Mouse (Mus musculus) retina, adult 2 months (tissue): ENCODE results near the gene Fnbp1l.

ENCODE experiments used
- DNase-seq: peaks from one replicate; pipeline ENCODE4 v3.0.0-alpha.2; 2012; ENCODE audit warnings: low read depth, low spot score

Gene Fnbp1l

GRCm38 (mm10) chr3:122606105-122606801 lies 13.3 kb downstream of the Fnbp1l start:
- no peak for DNase-seq

GRCm38 (mm10) chr3:122603229-122603628 lies 16.3 kb downstream of the Fnbp1l start:
- DNase-seq, result no peak

GRCm38 (mm10) chr3:122602370-122602769 lies 17.1 kb downstream of the Fnbp1l start:
- DNase-seq, result no peak

- no peak for DNase-seq
These were observed 20.2 kb downstream of the Fnbp1l start for GRCm38 (mm10) chr3:122599291-122599690.

- DNase-seq, result no peak
These were observed 28.7 kb downstream of the Fnbp1l start for GRCm38 (mm10) chr3:122590804-122591203.

- no peak for DNase-seq
These were observed 29.2 kb downstream of the Fnbp1l start for GRCm38 (mm10) chr3:122590346-122590745.

GRCm38 (mm10) chr3:122586918-122587641 lies 32.4 kb downstream of the Fnbp1l start:
- no peak for DNase-seq

- DNase-seq, result no peak
These were observed 42.2 kb downstream of the Fnbp1l start for GRCm38 (mm10) chr3:122577360-122577759.

GRCm38 (mm10) chr3:122574921-122575320 lies 44.6 kb downstream of the Fnbp1l start:
- DNase-seq, result no peak

GRCm38 (mm10) chr3:122573426-122574286 lies 45.9 kb downstream of the Fnbp1l start:
- no peak for DNase-seq

GRCm38 (mm10) chr3:122566549-122566948 lies 53.0 kb downstream of the Fnbp1l start:
- no peak for DNase-seq

GRCm38 (mm10) chr3:122566112-122566511 lies 53.4 kb downstream of the Fnbp1l start:
- no peak for DNase-seq

GRCm38 (mm10) chr3:122565285-122565684 lies 54.2 kb downstream of the Fnbp1l start:
- DNase-seq, result no peak

- DNase-seq, result no peak
These were observed 61.7 kb downstream of the Fnbp1l start for GRCm38 (mm10) chr3:122557766-122558165.

- no peak for DNase-seq
These were observed 68.3 kb downstream of the Fnbp1l start for GRCm38 (mm10) chr3:122551174-122551573.

GRCm38 (mm10) chr3:122547469-122547868 lies 72.0 kb downstream of the Fnbp1l start:
- no peak for DNase-seq

- no peak for DNase-seq
These were observed 74.2 kb downstream of the Fnbp1l start for GRCm38 (mm10) chr3:122545346-122545745.

- no peak for DNase-seq
These were observed 78.6 kb downstream of the Fnbp1l start for GRCm38 (mm10) chr3:122540918-122541317.

GRCm38 (mm10) chr3:122539961-122540690 lies 79.4 kb downstream of the Fnbp1l start:
- DNase-seq, result no peak

- no peak for DNase-seq
These were observed 80.7 kb downstream of the Fnbp1l start for GRCm38 (mm10) chr3:122538851-122539250.

- no peak for DNase-seq
These were observed 83.4 kb downstream of the Fnbp1l start for GRCm38 (mm10) chr3:122535938-122536703.
